ENCODE assay signal across 13 mouse cellular contexts in the genomic region with DNA sequence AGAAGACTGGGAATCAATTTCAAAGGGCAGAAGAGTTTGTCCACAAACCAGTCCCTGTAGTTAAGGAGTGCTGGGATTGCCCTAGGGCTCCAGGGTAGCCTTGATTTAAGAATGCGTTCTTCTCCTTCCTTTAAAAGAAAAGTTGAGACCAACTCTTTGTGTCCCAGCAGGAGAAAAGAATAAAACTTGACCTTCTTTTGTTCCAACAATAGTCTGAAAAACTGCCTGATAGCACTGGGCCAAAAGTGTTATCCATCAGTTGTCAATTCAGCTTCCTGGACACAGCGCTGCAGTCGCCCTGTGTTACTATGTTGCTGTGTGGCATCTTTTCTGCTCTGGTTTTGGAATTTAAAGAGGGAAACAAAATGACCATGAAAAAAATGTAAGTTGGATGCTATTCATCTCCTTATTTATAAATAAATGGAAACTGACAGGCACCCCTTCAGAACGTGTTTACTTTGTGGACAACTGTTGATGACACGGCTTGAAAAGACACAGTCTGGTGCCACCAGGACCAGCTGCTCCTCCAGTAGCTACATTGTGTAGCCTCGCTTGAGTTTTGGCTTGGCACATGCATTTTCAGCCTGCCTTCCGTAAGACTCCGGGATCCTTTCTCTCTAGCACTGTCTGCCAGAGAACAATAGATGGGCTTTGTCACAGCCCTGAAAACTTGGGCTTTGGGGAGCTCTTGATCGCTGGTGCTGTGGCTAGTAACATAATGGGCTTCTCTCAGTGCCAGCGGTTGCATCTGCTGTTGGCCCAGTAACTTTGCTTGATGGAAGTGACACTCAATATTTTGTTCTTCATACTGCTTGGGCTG. TPM values are rescaled to one million over a fixed set of nuclear protein-coding genes. Genes with fewer than 3 reads are reported as not detected.
DNase-seq lines count a peak whose midpoint lies in the region; ATAC-seq and TF ChIP-seq lines count a peak whose summit lies in the region.
"Had no signal": no experiment of that assay in that cellular context is flagged by ENCODE, and none has a peak within 500 bp of the region (broad histone marks: within the 10 kb centered on the region; RNA-seq: fewer than 3 reads in every experiment).

No protein-coding gene starts in this region.

- no peak for TF ChIP-seq EP300 in stomach, postnatal 0 days (optimal IDR thresholded peaks at IDR 0.05)

- no peaks in the 10 kb centered on the region for H3K27me3 ChIP-seq in embryonic facial prominence, embryonic 14.5 days (replicated peaks; ENCODE audit: control insufficient read depth, insufficient read depth, low read length)
- H3K27me3 ChIP-seq in embryonic facial prominence, embryonic 10.5 days (replicated peaks; ENCODE audit: low read depth, poor library complexity, severe bottlenecking), result no peaks in the 10 kb centered on the region
- H3K27me3 ChIP-seq in stomach, embryonic 16.5 days (ENCODE audit: control insufficient read depth, insufficient read depth, low read length), result no peaks in the 10 kb centered on the region
- no peaks in the 10 kb centered on the region for H3K27me3 ChIP-seq in stomach, postnatal 0 days (ENCODE audit: control insufficient read depth, insufficient read depth, low read length)
- H3K27me3 ChIP-seq: heart, embryonic 13.5 days; liver, embryonic 15.5 days had no signal

- peak; percentile 33; the same call in 1 of the 2 replicates for ATAC-seq in embryonic facial prominence, embryonic 14.5 days (ENCODE audit: low read depth)
- no peak for ATAC-seq in stomach, embryonic 16.5 days (ENCODE audit: insufficient read depth, low FRiP score)
- ATAC-seq in stomach, postnatal 0 days (ENCODE audit: low FRiP score, low TSS enrichment), result no peak
- no peak for ATAC-seq in monocyte, adult 5-6 weeks (replicated peaks; ENCODE audit: insufficient number of reproducible peaks, low FRiP score, low TSS enrichment, poor library complexity, severe bottlenecking)

- no peak overlapping the region for H3K9ac ChIP-seq in embryonic facial prominence, embryonic 14.5 days (ENCODE audit: low read depth, low read length)
- H3K9ac ChIP-seq in stomach, embryonic 16.5 days (ENCODE audit: low read length), result no peak overlapping the region
- no peak overlapping the region for H3K9ac ChIP-seq in stomach, postnatal 0 days (ENCODE audit: low read length)
- H3K9ac ChIP-seq: heart, embryonic 13.5 days; liver, embryonic 15.5 days had no signal

- 79% methylated on average over 10 of the region's 10 CpGs for WGBS in embryonic facial prominence, embryonic 14.5 days
- 76% methylated on average over 10 of the region's 10 CpGs for WGBS in embryonic facial prominence, embryonic 10.5 days
- 57% methylated on average over 10 of the region's 10 CpGs for WGBS in stomach, embryonic 16.5 days
- 52% methylated on average over 10 of the region's 10 CpGs for WGBS in stomach, postnatal 0 days

- no peak overlapping the region for H3K27ac ChIP-seq in embryonic facial prominence, embryonic 14.5 days (replicated peaks; ENCODE audit: low read depth, low read length)
- H3K27ac ChIP-seq in embryonic facial prominence, embryonic 10.5 days (replicated peaks), result no peak overlapping the region
- peak overlapping the region; percentile 18; the same call in 1 of the 2 replicates for H3K27ac ChIP-seq in stomach, embryonic 16.5 days (ENCODE audit: low read length)
- no peak overlapping the region; the same call in 1 of the 2 replicates for H3K27ac ChIP-seq in stomach, postnatal 0 days (replicated peaks)
- H3K27ac ChIP-seq: heart, embryonic 13.5 days; liver, embryonic 15.5 days had no signal

- no peak overlapping the region for H3K4me3 ChIP-seq in embryonic facial prominence, embryonic 14.5 days (ENCODE audit: low read depth, low read length)
- no peak overlapping the region for H3K4me3 ChIP-seq in embryonic facial prominence, embryonic 10.5 days
- no peak overlapping the region for H3K4me3 ChIP-seq in stomach, embryonic 16.5 days (replicated peaks; ENCODE audit: low read length)
- no peak overlapping the region for H3K4me3 ChIP-seq in stomach, postnatal 0 days (ENCODE audit: low read depth, low read length)
- H3K4me3 ChIP-seq: heart, embryonic 13.5 days; liver, embryonic 15.5 days had no signal

- no peak overlapping the region for H3K4me2 ChIP-seq in embryonic facial prominence, embryonic 14.5 days (ENCODE audit: low read depth, low read length)
- no peak overlapping the region for H3K4me2 ChIP-seq in stomach, embryonic 16.5 days (ENCODE audit: low read depth, low read length)
- H3K4me2 ChIP-seq in stomach, postnatal 0 days (replicated peaks; ENCODE audit: low read depth), result no peak overlapping the region
- H3K4me2 ChIP-seq: heart, embryonic 13.5 days; liver, embryonic 15.5 days had no signal

- TF ChIP-seq CTCF in stomach, postnatal 0 days (IDR thresholded peaks at IDR 0.05; ENCODE audit: low read depth), result no peak

- H3K9me3 ChIP-seq in embryonic facial prominence, embryonic 14.5 days (ENCODE audit: control insufficient read depth, low read length), result no peaks in the 10 kb centered on the region
- H3K9me3 ChIP-seq in embryonic facial prominence, embryonic 10.5 days, result 0 out of 2 replicates have a peak, but pooled peaks cover 3% of the 10 kb centered on the region
- no peaks in the 10 kb centered on the region for H3K9me3 ChIP-seq in stomach, embryonic 16.5 days (replicated peaks; ENCODE audit: control insufficient read depth, low read length)
- H3K9me3 ChIP-seq in stomach, postnatal 0 days (ENCODE audit: control insufficient read depth, low read length), result no peaks in the 10 kb centered on the region
- H3K9me3 ChIP-seq: liver, embryonic 15.5 days had no signal

- H3K36me3 ChIP-seq in embryonic facial prominence, embryonic 14.5 days (ENCODE audit: control insufficient read depth, insufficient read depth, low read length), result no peaks in the 10 kb centered on the region
- H3K36me3 ChIP-seq in embryonic facial prominence, embryonic 10.5 days (replicated peaks), result no peaks in the 10 kb centered on the region
- H3K36me3 ChIP-seq in stomach, embryonic 16.5 days (ENCODE audit: control insufficient read depth, insufficient read depth, low read length), result no peaks in the 10 kb centered on the region
- H3K36me3 ChIP-seq in stomach, postnatal 0 days (ENCODE audit: control insufficient read depth, insufficient read depth, low read length), result no peaks in the 10 kb centered on the region
- H3K36me3 ChIP-seq: heart, embryonic 13.5 days; liver, embryonic 15.5 days had no signal

- no peaks in the 10 kb centered on the region for H3K4me1 ChIP-seq in embryonic facial prominence, embryonic 14.5 days (ENCODE audit: control insufficient read depth, insufficient read depth, low read length)
- H3K4me1 ChIP-seq in embryonic facial prominence, embryonic 10.5 days, result peaks cover 2% of the 10 kb centered on the region; the same call in 1 of the 2 replicates
- 0 out of 2 replicates have a peak, but pooled peaks cover 6% of the 10 kb centered on the region for H3K4me1 ChIP-seq in stomach, embryonic 16.5 days (ENCODE audit: control insufficient read depth, insufficient read depth, low read length)
- peaks cover 2% of the 10 kb centered on the region; the same call in 1 of the 2 replicates for H3K4me1 ChIP-seq in stomach, postnatal 0 days (replicated peaks; ENCODE audit: control insufficient read depth, insufficient read depth)

- peak; percentile 43 for DNase-seq in embryonic facial prominence, embryonic 14.5 days (ENCODE audit: low spot score)
- DNase-seq in embryonic facial prominence, embryonic 10.5 days (ENCODE audit: low spot score), result no peak
- no peak for DNase-seq in stomach, postnatal 0 days (ENCODE audit: low spot score)
- peak; percentile 32 for DNase-seq in lung, postnatal 36 days
- DNase-seq in right cerebral cortex, postnatal 36 days (ENCODE audit: low spot score in 2 of 2), result no peak
- no peak for DNase-seq in adrenal gland, postnatal 36 days
- DNase-seq: kidney, postnatal 10 days had no signal

RNA-seq across cellular contexts. Expression of gene Gm5426, which starts 54.0 kb away (rescaled TPM):
- polyA plus RNA-seq in embryonic facial prominence, embryonic 14.5 days (2014; fragmentation: Nextera tagmentation; extraction: Ambion mirVana), result not detected in 2 replicates
- polyA plus RNA-seq in embryonic facial prominence, embryonic 10.5 days (2016; fragmentation: Nextera tagmentation; extraction: Ambion mirVana), result not detected in 2 replicates
- polyA plus RNA-seq in stomach, embryonic 16.5 days (2015; fragmentation: Nextera tagmentation; extraction: Ambion mirVana), result not detected in 2 replicates
- polyA plus RNA-seq in stomach, postnatal 0 days (2015; fragmentation: Nextera tagmentation; extraction: Ambion mirVana), result not detected in 2 replicates
- not detected in 3 replicates for total RNA-seq in monocyte, adult 5-6 weeks (2017)
- not detected for total RNA-seq in adrenal gland, postnatal 36 days (2021)
- total RNA-seq: common myeloid progenitor, adult 5-6 weeks had no signal
- polyA plus RNA-seq: C2C12; heart, embryonic 13.5 days; liver, embryonic 15.5 days had no signal

Comparison
In these comparisons a context has a peak if more than half of its experiments do, and no peak if none do; other contexts are left out.
1. DNase-seq: peak in embryonic facial prominence, embryonic 14.5 days (single experiment) and lung, postnatal 36 days (single experiment); none in embryonic facial prominence, embryonic 10.5 days (single experiment), stomach, postnatal 0 days (single experiment), right cerebral cortex, postnatal 36 days (0 of 2) and adrenal gland, postnatal 36 days (0 of 2).